Mouse (Mus musculus) bone marrow, adult 2 months (tissue): ENCODE results near the gene Arl2.

Source experiments
- CTCF ChIP-seq: fragments of 200-500 bp; IDR thresholded peaks from 2 replicates; pipeline ENCODE4 v1.5.1; 2011; ENCODE audit warnings: low read length, control low read depth; ENCODE audit not compliant: control insufficient read depth, insufficient read depth
- POLR2A ChIP-seq: fragments of 200-500 bp; IDR thresholded peaks from 2 replicates; pipeline ENCODE4 v1.6.1; 2011; ENCODE audit warnings: low read depth, mild to moderate bottlenecking, control low read depth, low read length, borderline replicate concordance; ENCODE audit not compliant: control insufficient read depth

- no peak for TF ChIP-seq CTCF
- TF ChIP-seq POLR2A = no peak
Measured at GRCm38 (mm10) chr19:6124898-6125297, 16.4 kb downstream of the Arl2 start.
